Mouse (Mus musculus) ES-E14 (cell line): ENCODE results near the gene Ip6k1. TPM values are rescaled to one million over a fixed set of nuclear protein-coding genes. Genes with fewer than 3 reads are reported as not detected.
A peak's percentile ranks its signal among the peaks of the same experiment; 100 is the strongest.

Experiments
- DNase-seq: peaks from one replicate; pipeline ENCODE4 v3.0.0-alpha.2; 2013; ENCODE audit warnings: low read depth, low spot score
- H3K27ac ChIP-seq: 2 replicates; pipeline ENCODE4 v1.5.1; 2012; ENCODE audit warnings: low read depth, mild to moderate bottlenecking, low read length, moderate library complexity, mixed read lengths; ENCODE audit not compliant: poor library complexity, insufficient read depth, severe bottlenecking
- H3K36me3 ChIP-seq: 2 replicates; pipeline ENCODE4 v1.6.1; 2012; ENCODE audit warnings: mild to moderate bottlenecking, low read length, moderate library complexity, mixed read lengths; ENCODE audit not compliant: control insufficient read depth, poor library complexity, insufficient read depth, severe bottlenecking
- H3K4me1 ChIP-seq, 2 experiments: fragments of 150-350 bp in 1 of 2; sonication (generic) in 1 of 2; 2 replicates each; pipeline ENCODE4 v1.6.1; 2012; ENCODE audit warnings: low read length in 2 of 2, mild to moderate bottlenecking in 1 of 2, mixed read lengths in 1 of 2; ENCODE audit not compliant: control insufficient read depth in 2 of 2, insufficient read depth in 2 of 2, poor library complexity in 1 of 2
- H3K4me3 ChIP-seq, 2 experiments: fragments of 150-350 bp in 1 of 2; sonication (generic) in 1 of 2; 2 replicates each; pipeline ENCODE4 v1.5.1; 2012; ENCODE audit warnings: low read length in 2 of 2, low read depth in 1 of 2, mild to moderate bottlenecking in 1 of 2, mixed read lengths in 1 of 2; ENCODE audit not compliant: insufficient read depth in 1 of 2, poor library complexity in 1 of 2, severe bottlenecking in 1 of 2
- H3K9ac ChIP-seq: 2 replicates; pipeline ENCODE4 v1.6.1; 2012; ENCODE audit warnings: low read depth, mild to moderate bottlenecking, low read length, mixed read lengths; ENCODE audit not compliant: poor library complexity, insufficient read depth, severe bottlenecking
- H3K9me3 ChIP-seq: fragments of 150-350 bp; sonication (generic); 2 replicates; pipeline ENCODE4 v1.6.1; 2012; ENCODE audit warnings: low read depth, mild to moderate bottlenecking, low read length; ENCODE audit not compliant: control insufficient read depth, insufficient read depth
- CHD2 ChIP-seq: IDR thresholded peaks from 2 replicates; pipeline ENCODE4 v1.6.1; 2014; ENCODE audit warnings: mild to moderate bottlenecking, low read depth, low read length, inconsistent platforms
- HCFC1 ChIP-seq: IDR thresholded peaks from 2 replicates; pipeline ENCODE4 v1.6.1; 2012; ENCODE audit warnings: low read length, inconsistent platforms, borderline replicate concordance; ENCODE audit not compliant: insufficient read depth
- MAFK ChIP-seq: IDR thresholded peaks from 2 replicates; pipeline ENCODE4 v1.6.1; 2014; ENCODE audit warnings: mild to moderate bottlenecking, low read depth, low read length, inconsistent platforms; ENCODE audit not compliant: insufficient read depth
- ZC3H11A ChIP-seq: IDR thresholded peaks from 2 replicates; pipeline ENCODE4 v1.6.1; 2012; ENCODE audit warnings: low read depth, mild to moderate bottlenecking, inconsistent platforms, low read length, borderline replicate concordance
- ZNF384 ChIP-seq: IDR thresholded peaks from 2 replicates; pipeline ENCODE4 v1.6.1; 2012; ENCODE audit warnings: low read depth, low read length, inconsistent platforms
- in situ Hi-C, 2 experiments: fragments of 600-800 bp; cut with MboI; formaldehyde crosslinking; loops; one replicate each; pipeline ENCODE4 v1.15.1; 2025; ENCODE audit warnings: low sequenced_read_pairs in 2 of 2, inconsistent platforms in 1 of 2; ENCODE audit not compliant: unreplicated experiment in 2 of 2
- total RNA-seq: library from RNA; depleted of rRNA; stranded (reverse); fragments of 300-350 nt; gene quantifications from 2 replicates; pipeline ENCODE4 v1.2.3, GENCODE M21; 2012

Ip6k1 gene
- total RNA-seq, 1 experiment, result 41.0 TPM

GRCm38 (mm10) chr9:108073141-108073930 is 71.0 kb downstream of the Ip6k1 start:
- H3K9ac ChIP-seq, result no peak overlapping the region
- H3K4me1 ChIP-seq, result no peaks in the 10 kb centered on the region; a peak in 1 of 4 replicates
- peaks cover 10% of the 10 kb centered on the region; the same call in 1 of the 2 replicates for H3K36me3 ChIP-seq
- in situ Hi-C loops, result no loop called here
- H3K9me3 ChIP-seq, result no peaks in the 10 kb centered on the region
- TF ChIP-seq MAFK (no peak), ZNF384 (no peak), CHD2 (no peak), ZC3H11A (no peak), HCFC1 (no peak)
- DNase-seq, result no peak
- H3K4me3 ChIP-seq, result no peak overlapping the region
- H3K27ac ChIP-seq, result no peak overlapping the region

DNA sequence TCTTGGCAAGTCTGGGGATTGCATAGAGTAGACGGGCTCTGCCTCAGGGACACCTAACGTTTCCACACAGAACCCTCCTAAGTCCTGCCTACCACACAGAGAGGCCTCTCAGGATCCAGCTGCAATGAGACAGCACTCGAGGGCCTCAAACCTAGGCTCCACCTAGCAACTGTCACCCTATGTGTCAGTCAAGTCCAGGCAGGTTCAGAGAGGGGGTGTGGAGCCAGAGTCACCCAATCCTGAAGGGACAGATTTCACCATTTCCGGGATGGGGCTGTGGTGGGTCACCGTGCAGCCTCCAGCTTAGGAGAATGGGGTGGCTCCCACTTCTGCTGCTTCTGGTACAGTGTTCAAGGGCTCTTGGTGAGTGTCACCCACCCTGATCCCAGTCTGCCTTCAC is 77.9 kb downstream of the Ip6k1 start, which contains the start of gene Mst1:
Gene Mst1, plus strand, starts transcription at position 269 of the 400 bp plus-strand sequence.
- Histone ChIP-seq H3K27ac (no peak within 1 kb of the TSS), H3K36me3 (peaks cover 11% of the 10 kb centered on the region), H3K4me1 (peaks cover 0 to 7% of the 10 kb centered on the region in 2 experiments; a peak in 1 of 4 replicates), H3K9me3 (no peaks in the 10 kb centered on the region), H3K4me3 (peak within 1 kb of the TSS; percentile 84 to 87; a peak in 3 of 4 replicates), H3K9ac (peak within 1 kb of the TSS; percentile 35)
- TF ChIP-seq ZC3H11A (no peak), CHD2 (no peak), MAFK (no peak), ZNF384 (no peak), HCFC1 (no peak)
- DNase-seq, result no peak
- in situ Hi-C loops, result no loop called here

GRCm38 (mm10) chr9:108082549-108082948 is 80.2 kb downstream of the Ip6k1 start:
- peaks cover 32% of the 10 kb centered on the region for H3K36me3 ChIP-seq
- TF ChIP-seq ZNF384 (no peak), CHD2 (no peak), ZC3H11A (no peak), HCFC1 (no peak), MAFK (no peak)
- peak overlapping the region; percentile 58 to 65 for H3K4me3 ChIP-seq
- H3K4me1 ChIP-seq, result peaks cover 0 to 7% of the 10 kb centered on the region in 2 experiments; a peak in 1 of 4 replicates
- no peak overlapping the region for H3K27ac ChIP-seq
- in situ Hi-C loops, result no loop called here
- no peak for DNase-seq
- H3K9ac ChIP-seq, result peak overlapping the region; percentile 50
- H3K9me3 ChIP-seq, result no peaks in the 10 kb centered on the region

DNA sequence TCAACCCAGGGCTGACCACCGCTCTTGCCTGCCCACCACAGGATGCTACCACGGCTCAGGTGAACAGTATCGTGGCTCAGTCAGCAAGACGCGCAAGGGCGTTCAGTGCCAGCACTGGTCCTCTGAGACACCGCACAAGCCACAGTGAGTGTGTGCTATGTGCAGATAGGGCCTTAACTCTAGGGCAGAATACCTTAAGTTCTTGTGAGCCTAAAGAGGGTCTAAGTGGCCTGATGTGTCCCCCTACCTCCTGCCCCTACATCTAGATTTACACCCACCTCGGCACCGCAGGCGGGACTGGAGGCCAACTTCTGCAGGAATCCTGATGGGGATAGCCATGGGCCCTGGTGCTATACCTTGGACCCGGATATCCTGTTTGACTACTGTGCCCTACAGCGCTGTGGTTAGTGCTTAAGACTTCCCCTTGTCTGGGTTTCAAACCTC is 80.7 kb downstream of the Ip6k1 start, which contains the start of gene Rnf123:
Gene Rnf123, minus strand, starts transcription at position 359 of the 444 bp plus-strand sequence.
- no peak within 1 kb of the TSS for H3K27ac ChIP-seq
- in situ Hi-C loops, result no loop called here
- peaks cover 0 to 7% of the 10 kb centered on the region in 2 experiments; a peak in 1 of 4 replicates for H3K4me1 ChIP-seq
- peak within 1 kb of the TSS; percentile 58 to 65 for H3K4me3 ChIP-seq
- TF ChIP-seq MAFK (no peak), HCFC1 (no peak), ZNF384 (no peak), ZC3H11A (no peak), CHD2 (no peak)
- H3K9ac ChIP-seq, result peak within 1 kb of the TSS; percentile 50
- no peak for DNase-seq
- H3K36me3 ChIP-seq, result peaks cover 37% of the 10 kb centered on the region
- no peaks in the 10 kb centered on the region for H3K9me3 ChIP-seq
